Mouse (Mus musculus): ENCODE measurements around the gene Fkbp1b. TPM values are rescaled to one million over a fixed set of nuclear protein-coding genes. Genes with fewer than 3 reads are reported as not detected.

Gene Fkbp1b
- polyA plus RNA-seq, 1 experiment from 2014 or later = 8.2 TPM

DNA sequence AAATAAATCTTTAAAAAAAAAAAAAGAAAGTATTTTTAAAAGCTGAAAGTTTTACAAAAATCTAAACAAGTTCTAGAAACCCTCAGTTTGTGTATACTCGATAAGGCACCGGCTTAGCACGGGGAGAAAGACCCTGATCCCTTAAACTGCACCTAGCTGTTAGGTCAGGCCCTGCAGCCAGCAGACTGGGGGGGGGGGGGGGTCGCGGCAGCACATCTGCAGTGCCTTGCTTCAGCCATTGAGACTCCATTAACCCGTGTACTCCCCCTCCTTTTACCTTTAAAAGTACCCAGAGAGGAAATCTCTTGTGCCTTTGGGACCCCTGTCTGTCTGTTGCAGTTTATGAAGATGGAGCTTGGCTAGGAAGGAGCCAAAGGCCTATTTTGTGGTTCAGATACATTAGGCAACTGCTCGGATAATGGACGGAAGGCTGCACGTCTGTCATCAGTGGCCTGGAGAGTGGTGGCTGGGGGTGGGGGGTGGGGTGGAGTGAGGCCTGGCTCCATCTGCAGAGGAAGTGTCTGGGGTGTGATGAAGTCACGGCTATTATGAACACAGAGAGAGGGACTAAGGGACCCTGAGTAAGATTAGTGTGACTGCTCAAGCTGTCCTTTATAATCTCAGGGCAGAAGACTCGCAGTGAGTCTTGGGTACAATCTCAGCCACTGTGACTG is 18.0 kb upstream of the Fkbp1b start:
- no peak overlapping the region for H3K27ac ChIP-seq (ENCODE audit: low read length)
- H3K4me1 ChIP-seq (ENCODE audit: control insufficient read depth, insufficient read depth, low read length) = 0 out of 2 replicates have a peak, but pooled peaks cover 5% of the 10 kb centered on the region
- no peaks in the 10 kb centered on the region for H3K36me3 ChIP-seq (ENCODE audit: control insufficient read depth, insufficient read depth, low read length)
- H3K27me3 ChIP-seq (replicated peaks; ENCODE audit: control insufficient read depth, insufficient read depth, low read length) = no peaks in the 10 kb centered on the region
- no peak overlapping the region for H3K4me2 ChIP-seq (ENCODE audit: low read depth, low read length)
- 0 out of 2 replicates have a peak, but pooled peaks have one; percentile 32 for ATAC-seq
- no peak overlapping the region for H3K9ac ChIP-seq (ENCODE audit: low read depth, low read length)
- H3K4me3 ChIP-seq (ENCODE audit: low read length) = no peak overlapping the region
- 51% methylated on average over 11 of the region's 11 CpGs for WGBS
- H3K9me3 ChIP-seq (ENCODE audit: control insufficient read depth, low read length) = no peaks in the 10 kb centered on the region

DNA sequence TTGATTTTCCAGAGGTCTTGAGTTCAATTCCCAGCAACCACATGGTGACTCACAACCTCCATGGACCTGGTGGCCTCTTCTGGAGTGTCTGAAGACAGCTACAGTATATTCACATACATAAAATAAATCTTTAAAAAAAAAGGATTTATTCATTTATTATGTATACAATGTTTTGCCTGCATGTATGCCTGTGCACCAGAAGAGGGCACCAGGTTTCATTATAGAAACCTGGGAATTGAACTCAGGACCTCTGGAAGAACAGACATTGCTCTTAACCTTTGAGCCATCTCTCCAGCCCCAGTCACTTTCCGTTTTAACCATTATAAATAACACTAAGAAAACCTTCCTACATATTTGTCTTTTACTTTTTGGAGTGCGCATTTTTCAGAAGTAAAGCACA is 15.4 kb upstream of the Fkbp1b start:
- Histone ChIP-seq H3K4me1 (ENCODE audit: control insufficient read depth, insufficient read depth, low read length) (no peaks in the 10 kb centered on the region), H3K4me3 (ENCODE audit: low read length) (no peak overlapping the region), H3K4me2 (ENCODE audit: low read depth, low read length) (no peak overlapping the region), H3K36me3 (ENCODE audit: control insufficient read depth, insufficient read depth, low read length) (no peaks in the 10 kb centered on the region), H3K9ac (ENCODE audit: low read depth, low read length) (no peak overlapping the region), H3K27me3 (replicated peaks; ENCODE audit: control insufficient read depth, insufficient read depth, low read length) (no peaks in the 10 kb centered on the region), H3K9me3 (ENCODE audit: control insufficient read depth, low read length) (no peaks in the 10 kb centered on the region), H3K27ac (ENCODE audit: low read length) (no peak overlapping the region)
- WGBS = 96% methylated on average over 2 of the region's 2 CpGs
- no peak for ATAC-seq

DNA sequence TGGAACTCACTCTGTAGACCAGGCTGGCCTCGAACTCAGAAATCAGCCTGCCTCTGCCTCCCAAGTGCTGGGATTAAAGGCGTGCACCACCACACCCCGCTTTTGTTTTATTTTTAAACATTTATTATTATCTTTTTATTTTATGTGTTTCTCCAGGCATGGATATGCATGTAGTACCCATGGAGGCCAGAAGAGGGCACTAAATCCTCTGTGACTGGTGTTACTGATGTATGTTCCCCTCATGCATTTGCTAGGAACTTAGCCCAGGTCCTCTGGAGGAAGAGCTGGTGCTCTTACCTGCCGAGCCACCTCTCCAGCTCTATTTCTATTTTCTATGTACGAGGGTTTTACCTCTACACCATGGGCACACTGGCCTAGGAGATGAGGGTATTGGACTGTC is 14.8 kb upstream of the Fkbp1b start:
- 96% methylated on average over 5 of the region's 5 CpGs for WGBS
- ATAC-seq = no peak
- no peak overlapping the region for H3K4me2 ChIP-seq (ENCODE audit: low read depth, low read length)
- no peaks in the 10 kb centered on the region for H3K36me3 ChIP-seq (ENCODE audit: control insufficient read depth, insufficient read depth, low read length)
- H3K9me3 ChIP-seq (ENCODE audit: control insufficient read depth, low read length) = no peaks in the 10 kb centered on the region
- H3K4me1 ChIP-seq (ENCODE audit: control insufficient read depth, insufficient read depth, low read length) = no peaks in the 10 kb centered on the region
- H3K9ac ChIP-seq (ENCODE audit: low read depth, low read length) = no peak overlapping the region
- H3K4me3 ChIP-seq (ENCODE audit: low read length) = no peak overlapping the region
- no peak overlapping the region for H3K27ac ChIP-seq (ENCODE audit: low read length)
- H3K27me3 ChIP-seq (replicated peaks; ENCODE audit: control insufficient read depth, insufficient read depth, low read length) = no peaks in the 10 kb centered on the region

DNA sequence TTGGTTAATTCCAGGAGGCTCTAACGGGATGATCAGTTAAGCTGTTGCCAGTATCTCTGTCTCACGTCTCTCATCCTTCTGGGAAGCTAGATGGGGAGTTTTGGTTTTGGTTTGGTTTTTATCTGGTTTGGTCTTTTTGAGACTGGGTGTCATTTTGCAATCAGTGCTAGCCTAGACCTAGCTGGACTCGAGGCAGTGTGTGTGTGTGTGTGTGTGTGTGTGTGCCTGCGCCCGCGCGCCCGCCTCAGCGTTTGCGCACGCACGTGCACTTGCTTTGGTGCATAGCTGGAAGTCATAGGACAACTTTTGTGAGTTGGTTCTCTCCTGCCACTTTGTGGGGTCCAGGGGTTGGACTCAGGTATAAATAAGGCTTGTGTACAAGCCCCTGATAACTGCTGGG is 2.4 kb upstream of the Fkbp1b start:
- H3K9ac ChIP-seq (ENCODE audit: low read depth, low read length) = peak overlapping the region; percentile 73
- WGBS = under 1% methylated on average over 12 of the region's 12 CpGs
- H3K27me3 ChIP-seq (replicated peaks; ENCODE audit: control insufficient read depth, insufficient read depth, low read length) = no peaks in the 10 kb centered on the region
- H3K4me3 ChIP-seq (ENCODE audit: low read length) = peak overlapping the region; percentile 67
- H3K9me3 ChIP-seq (ENCODE audit: control insufficient read depth, low read length) = no peaks in the 10 kb centered on the region
- H3K4me2 ChIP-seq (ENCODE audit: low read depth, low read length) = peak overlapping the region; percentile 78
- H3K4me1 ChIP-seq (ENCODE audit: control insufficient read depth, insufficient read depth, low read length) = peaks cover 14% of the 10 kb centered on the region
- H3K27ac ChIP-seq (ENCODE audit: low read length) = peak overlapping the region; percentile 60; the same call in 1 of the 2 replicates
- ATAC-seq = peak; percentile 43
- no peaks in the 10 kb centered on the region for H3K36me3 ChIP-seq (ENCODE audit: control insufficient read depth, insufficient read depth, low read length)

DNA sequence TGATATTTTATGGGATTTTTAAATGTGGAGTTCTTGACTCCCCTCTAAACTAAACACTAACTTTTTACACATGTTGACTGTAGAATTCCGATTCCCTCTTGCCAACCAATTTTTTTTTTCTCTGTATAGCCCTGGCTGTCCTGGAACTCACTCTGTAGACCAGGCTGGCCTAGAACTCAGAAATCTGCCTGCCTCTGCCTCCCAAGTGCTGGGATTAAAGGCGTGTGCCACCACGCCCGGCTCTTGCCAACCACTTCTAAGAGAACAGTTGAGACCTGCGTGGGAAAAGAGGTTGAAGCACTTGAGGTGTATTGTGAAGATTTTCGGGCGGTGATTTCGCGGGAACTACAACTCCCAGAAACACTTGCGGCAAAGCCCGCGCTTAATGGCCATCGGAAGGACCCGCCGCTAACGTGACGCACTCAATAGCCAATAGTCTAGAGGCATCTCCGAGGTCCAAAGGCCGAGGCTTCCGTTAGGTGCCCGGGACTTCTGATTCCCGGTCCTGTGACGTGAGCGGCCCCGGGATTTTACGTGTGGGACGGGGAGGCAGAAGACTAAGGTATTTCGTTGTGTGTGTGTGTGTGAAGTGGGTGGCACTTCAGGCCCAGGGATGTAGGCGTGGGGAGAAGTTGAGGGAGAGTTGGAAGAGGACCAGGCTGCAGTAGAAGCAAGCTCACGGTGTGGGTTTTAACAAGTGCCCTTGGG is 1.7 kb upstream of the Fkbp1b start, which contains the start of gene Wdcp:
Wdcp (plus strand) TSS at position 414 of the 708 bp plus-strand sequence.
- H3K9ac ChIP-seq (ENCODE audit: low read depth, low read length) = peak within 1 kb of the TSS; percentile 73
- H3K27ac ChIP-seq (ENCODE audit: low read length) = peak within 1 kb of the TSS; percentile 60; the same call in 1 of the 2 replicates
- H3K4me3 ChIP-seq (ENCODE audit: low read length) = peak within 1 kb of the TSS; percentile 67
- H3K36me3 ChIP-seq (ENCODE audit: control insufficient read depth, insufficient read depth, low read length) = no peaks in the 10 kb centered on the region
- ATAC-seq = peak; percentile 94
- peaks cover 14% of the 10 kb centered on the region for H3K4me1 ChIP-seq (ENCODE audit: control insufficient read depth, insufficient read depth, low read length)
- peak within 1 kb of the TSS; percentile 78 for H3K4me2 ChIP-seq (ENCODE audit: low read depth, low read length)
- WGBS = under 1% methylated on average over 30 of the region's 30 CpGs
- H3K27me3 ChIP-seq (replicated peaks; ENCODE audit: control insufficient read depth, insufficient read depth, low read length) = no peaks in the 10 kb centered on the region
- H3K9me3 ChIP-seq (ENCODE audit: control insufficient read depth, low read length) = no peaks in the 10 kb centered on the region

DNA sequence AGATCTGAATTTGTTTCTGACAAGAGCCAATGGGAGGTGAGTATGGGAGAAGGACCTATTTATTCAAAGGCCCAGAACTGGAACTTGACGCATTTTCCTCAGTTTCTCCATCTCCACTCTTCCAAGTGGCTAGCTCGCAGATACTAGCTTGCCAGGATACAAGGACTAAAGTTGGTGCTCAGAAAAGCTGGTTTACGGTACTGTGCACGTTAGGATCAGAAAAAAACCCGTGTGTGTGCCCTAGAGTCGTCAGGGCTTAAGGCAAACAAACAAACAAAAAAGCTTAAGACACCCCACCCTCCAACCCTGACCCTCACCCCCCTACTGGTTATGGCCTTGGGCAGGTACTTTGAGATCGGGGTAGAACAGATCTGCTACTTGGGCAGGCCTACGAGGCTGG is 1.1 kb upstream of the Fkbp1b start:
- Histone ChIP-seq H3K9me3 (ENCODE audit: control insufficient read depth, low read length) (no peaks in the 10 kb centered on the region), H3K4me1 (ENCODE audit: control insufficient read depth, insufficient read depth, low read length) (peaks cover 14% of the 10 kb centered on the region), H3K4me3 (ENCODE audit: low read length) (no peak overlapping the region), H3K36me3 (ENCODE audit: control insufficient read depth, insufficient read depth, low read length) (no peaks in the 10 kb centered on the region), H3K27me3 (replicated peaks; ENCODE audit: control insufficient read depth, insufficient read depth, low read length) (no peaks in the 10 kb centered on the region), H3K27ac (ENCODE audit: low read length) (no peak overlapping the region), H3K9ac (ENCODE audit: low read depth, low read length) (no peak overlapping the region), H3K4me2 (ENCODE audit: low read depth, low read length) (no peak overlapping the region)
- 83% methylated on average over 8 of the region's 8 CpGs for WGBS
- ATAC-seq = no peak

DNA sequence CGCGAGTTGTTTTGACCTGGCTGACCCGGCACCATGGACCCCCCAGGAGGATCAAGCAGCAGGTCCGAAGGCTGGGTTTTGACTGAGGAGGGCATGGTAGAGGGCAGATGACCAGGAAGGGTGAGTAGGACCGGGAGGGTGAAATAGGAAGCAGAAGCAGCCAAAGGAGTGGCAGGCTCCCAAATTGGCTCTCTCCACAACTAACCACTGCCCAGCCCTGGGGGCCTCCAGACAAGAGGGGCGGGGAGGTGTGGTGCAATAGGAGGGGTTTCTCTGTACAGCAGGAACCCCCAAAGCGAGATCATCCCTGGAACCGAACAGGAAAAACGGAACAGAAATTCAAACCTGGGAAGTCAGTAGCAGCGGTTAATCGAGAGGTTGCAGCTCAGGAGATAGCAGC is 650 bp downstream of the Fkbp1b start:
- Histone ChIP-seq H3K36me3 (ENCODE audit: control insufficient read depth, insufficient read depth, low read length) (no peaks in the 10 kb centered on the region), H3K27me3 (replicated peaks; ENCODE audit: control insufficient read depth, insufficient read depth, low read length) (no peaks in the 10 kb centered on the region), H3K9ac (ENCODE audit: low read depth, low read length) (peak overlapping the region; percentile 82), H3K27ac (ENCODE audit: low read length) (no peak overlapping the region), H3K9me3 (ENCODE audit: control insufficient read depth, low read length) (no peaks in the 10 kb centered on the region), H3K4me1 (ENCODE audit: control insufficient read depth, insufficient read depth, low read length) (peaks cover 14% of the 10 kb centered on the region), H3K4me2 (ENCODE audit: low read depth, low read length) (peak overlapping the region; percentile 97), H3K4me3 (ENCODE audit: low read length) (peak overlapping the region; percentile 91)
- WGBS = 4% methylated on average over 11 of the region's 11 CpGs
- ATAC-seq = no peak

DNA sequence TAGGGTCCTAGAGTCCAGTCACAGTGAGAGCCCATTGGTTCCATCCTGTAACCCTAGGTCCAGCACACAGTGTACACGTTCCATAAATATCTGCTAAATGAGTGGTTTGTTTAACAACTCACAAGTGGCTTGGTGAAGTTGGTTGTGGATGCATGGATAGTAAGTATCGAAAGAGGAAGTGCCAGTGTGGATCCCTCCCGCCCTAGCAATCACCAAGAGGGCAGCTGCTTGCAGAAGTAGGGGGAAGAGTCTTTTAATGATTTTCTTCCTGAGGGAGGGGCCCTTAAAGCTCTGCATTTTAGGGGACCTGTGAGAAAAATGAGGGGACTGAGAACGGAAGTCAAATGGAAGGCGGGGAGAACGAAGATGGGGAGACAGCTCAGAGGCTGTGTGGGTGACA is 1.4 kb downstream of the Fkbp1b start:
- H3K4me1 ChIP-seq (ENCODE audit: control insufficient read depth, insufficient read depth, low read length) = peaks cover 14% of the 10 kb centered on the region
- no peak overlapping the region for H3K27ac ChIP-seq (ENCODE audit: low read length)
- 54% methylated on average over 6 of the region's 6 CpGs for WGBS
- no peaks in the 10 kb centered on the region for H3K36me3 ChIP-seq (ENCODE audit: control insufficient read depth, insufficient read depth, low read length)
- no peak overlapping the region for H3K9ac ChIP-seq (ENCODE audit: low read depth, low read length)
- H3K27me3 ChIP-seq (replicated peaks; ENCODE audit: control insufficient read depth, insufficient read depth, low read length) = no peaks in the 10 kb centered on the region
- H3K4me2 ChIP-seq (ENCODE audit: low read depth, low read length) = no peak overlapping the region
- H3K4me3 ChIP-seq (ENCODE audit: low read length) = no peak overlapping the region
- no peaks in the 10 kb centered on the region for H3K9me3 ChIP-seq (ENCODE audit: control insufficient read depth, low read length)
- no peak for ATAC-seq

DNA sequence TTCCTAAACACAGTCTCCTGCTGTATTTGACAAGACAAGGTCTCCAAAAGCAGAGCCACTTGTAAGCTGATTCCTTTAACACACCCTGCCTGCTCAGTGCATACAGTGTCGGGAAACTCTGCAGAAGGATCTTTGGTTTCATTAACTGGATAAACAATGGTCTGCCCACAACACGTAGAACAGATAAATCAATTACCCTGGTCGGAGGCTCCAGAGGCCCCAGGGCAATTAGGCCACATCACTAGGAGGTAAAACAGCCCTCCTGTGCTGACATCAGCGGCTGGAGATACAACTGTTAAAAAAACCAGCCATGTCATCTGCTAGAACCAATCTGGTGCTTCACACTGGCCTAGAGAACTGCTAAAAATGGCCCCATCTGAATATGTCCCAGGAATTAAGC is 4.4 kb downstream of the Fkbp1b start:
- Histone ChIP-seq H3K36me3 (ENCODE audit: control insufficient read depth, insufficient read depth, low read length) (no peaks in the 10 kb centered on the region), H3K4me1 (ENCODE audit: control insufficient read depth, insufficient read depth, low read length) (peaks cover 5% of the 10 kb centered on the region; the same call in 1 of the 2 replicates), H3K9me3 (ENCODE audit: control insufficient read depth, low read length) (no peaks in the 10 kb centered on the region), H3K4me3 (ENCODE audit: low read length) (no peak overlapping the region), H3K27me3 (replicated peaks; ENCODE audit: control insufficient read depth, insufficient read depth, low read length) (no peaks in the 10 kb centered on the region), H3K27ac (ENCODE audit: low read length) (no peak overlapping the region), H3K4me2 (ENCODE audit: low read depth, low read length) (no peak overlapping the region), H3K9ac (ENCODE audit: low read depth, low read length) (no peak overlapping the region)
- 0 out of 2 replicates have a peak, but pooled peaks have one; percentile 22 for ATAC-seq
- 13% methylated on average over 4 of the region's 4 CpGs for WGBS
